Mouse (Mus musculus): Measurements from ENCODE around the gene Rcn3. TPM values are rescaled to one million over a fixed set of nuclear protein-coding genes. Genes with fewer than 3 reads are reported as not detected.

The Rcn3 gene
- total and polyA plus RNA-seq, 3 experiments: 16.0 to 43.0 TPM; not detected in 1

GRCm38 (mm10) chr7:45095367-45095766, 3.3 kb upstream of the Rcn3 start:
- no peaks in the 10 kb centered on the region; the same call in 1 of the 2 replicates for H3K79me2 ChIP-seq (ENCODE audit: control insufficient read depth, insufficient read depth, low read length, poor library complexity)
- TF ChIP-seq CHD2 (IDR thresholded peaks at IDR 0.05; ENCODE audit: low read length) (no peak), RAD21 (IDR thresholded peaks at IDR 0.05; ENCODE audit: low read depth, low read length) (no peak), MAFK (IDR thresholded peaks at IDR 0.05; ENCODE audit: borderline replicate concordance, low read depth, low read length) (no peak), HCFC1 (IDR thresholded peaks at IDR 0.05; ENCODE audit: low read depth, low read length) (no peak), USF2 (IDR thresholded peaks at IDR 0.05; ENCODE audit: borderline replicate concordance in 1 of 2, insufficient read depth in 1 of 2, low read depth in 1 of 2, low read length in 2 of 2) (no peak), UBTF (IDR thresholded peaks at IDR 0.05; ENCODE audit: borderline replicate concordance, insufficient read depth, low read depth, low read length) (no peak), TCF12 (IDR thresholded peaks at IDR 0.05; ENCODE audit: low read depth, low read length) (no peak)
- H3K36me3 ChIP-seq (ENCODE audit: control insufficient read depth in 1 of 2, insufficient read depth in 2 of 2, low read length in 2 of 2): peaks cover 0 to 6% of the 10 kb centered on the region in 2 experiments; a peak in 2 of 4 replicates
- no peak for DNase-seq (ENCODE audit: low read depth, low spot score)
- no peak overlapping the region for H3K9ac ChIP-seq (ENCODE audit: control insufficient read depth, low read depth, low read length, poor library complexity, severe bottlenecking)
- no peak overlapping the region for H3K4me3 ChIP-seq (ENCODE audit: control insufficient read depth in 1 of 2, insufficient read depth in 1 of 2, low read depth in 2 of 2, low read length in 2 of 2)
- H3K27ac ChIP-seq (ENCODE audit: control insufficient read depth, low read depth, low read length): no peak overlapping the region
- H3K4me1 ChIP-seq (ENCODE audit: control insufficient read depth in 1 of 2, insufficient read depth in 2 of 2, low read length in 2 of 2): peaks cover 5 to 21% of the 10 kb centered on the region in 2 experiments
- H3K9me3 ChIP-seq (replicated peaks; ENCODE audit: insufficient read depth, low read length): no peaks in the 10 kb centered on the region
- no peaks in the 10 kb centered on the region for H3K27me3 ChIP-seq (ENCODE audit: control insufficient read depth in 1 of 2, insufficient read depth in 2 of 2, low read length in 2 of 2)

DNA sequence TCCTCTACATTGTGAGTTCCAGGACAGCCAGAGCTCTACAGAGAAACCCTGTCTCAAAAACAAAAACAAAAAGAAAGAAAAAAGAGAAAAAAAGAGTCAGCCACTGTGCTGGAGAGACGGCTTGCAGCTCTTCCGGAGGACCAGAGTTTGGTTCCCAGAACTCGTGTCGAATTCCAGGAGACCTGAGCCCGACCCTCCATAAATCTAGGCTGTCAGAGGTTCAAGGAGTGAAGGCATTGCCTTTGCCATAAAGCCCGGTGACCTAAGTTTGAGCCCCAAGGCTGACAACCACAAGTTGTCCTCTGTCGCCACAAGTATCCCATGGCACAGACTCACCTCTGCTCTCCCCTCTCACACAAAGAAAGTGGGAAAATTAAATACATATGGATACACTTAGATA, 2.1 kb upstream of the Rcn3 start:
- Histone ChIP-seq H3K4me1 (ENCODE audit: control insufficient read depth in 1 of 2, insufficient read depth in 2 of 2, low read length in 2 of 2) (peaks cover 5 to 21% of the 10 kb centered on the region in 2 experiments), H3K27ac (ENCODE audit: control insufficient read depth, low read depth, low read length) (no peak overlapping the region)

DNA sequence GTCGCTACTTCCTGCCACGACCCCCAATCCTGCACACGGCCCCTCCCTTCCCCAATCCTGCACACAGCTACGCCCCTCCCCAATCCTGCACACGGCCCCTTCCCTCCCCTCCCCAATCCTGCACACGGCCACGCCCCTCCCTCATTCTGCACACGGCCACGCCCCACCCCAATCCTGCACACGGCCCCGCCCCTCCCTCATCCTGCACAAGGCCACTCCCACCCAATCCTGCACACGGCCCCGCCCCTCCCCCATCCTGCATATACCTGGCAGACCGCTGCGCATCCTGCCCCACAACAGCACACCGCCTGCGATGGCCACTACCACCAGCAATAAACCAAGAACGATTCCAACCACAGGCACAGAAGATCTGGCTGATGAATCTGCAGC, 1.5 kb upstream of the Rcn3 start:
- Histone ChIP-seq H3K27me3 (ENCODE audit: control insufficient read depth in 1 of 2, insufficient read depth in 2 of 2, low read length in 2 of 2) (no peaks in the 10 kb centered on the region), H3K27ac (ENCODE audit: control insufficient read depth, low read depth, low read length) (no peak overlapping the region), H3K9me3 (replicated peaks; ENCODE audit: insufficient read depth, low read length) (no peaks in the 10 kb centered on the region), H3K36me3 (ENCODE audit: control insufficient read depth in 1 of 2, insufficient read depth in 2 of 2, low read length in 2 of 2) (peaks cover 0 to 12% of the 10 kb centered on the region in 2 experiments; a peak in 2 of 4 replicates), H3K79me2 (ENCODE audit: control insufficient read depth, insufficient read depth, low read length, poor library complexity) (no peaks in the 10 kb centered on the region; the same call in 1 of the 2 replicates), H3K9ac (ENCODE audit: control insufficient read depth, low read depth, low read length, poor library complexity, severe bottlenecking) (no peak overlapping the region), H3K4me3 (ENCODE audit: control insufficient read depth in 1 of 2, insufficient read depth in 1 of 2, low read depth in 2 of 2, low read length in 2 of 2) (no peak overlapping the region), H3K4me1 (ENCODE audit: control insufficient read depth in 1 of 2, insufficient read depth in 2 of 2, low read length in 2 of 2) (peaks cover 5 to 20% of the 10 kb centered on the region in 2 experiments)
- TF ChIP-seq HCFC1 (IDR thresholded peaks at IDR 0.05; ENCODE audit: low read depth, low read length) (no peak), SIN3A (IDR thresholded peaks at IDR 0.05; ENCODE audit: low read length) (no peak)
- peak; percentile 36 for DNase-seq (ENCODE audit: low read depth, low spot score)

More for the DNA sequence above, 2.1 kb upstream of the Rcn3 start:
- H3K4me3 ChIP-seq (ENCODE audit: control insufficient read depth in 1 of 2, insufficient read depth in 1 of 2, low read depth in 2 of 2, low read length in 2 of 2): no peak overlapping the region
- H3K27me3 ChIP-seq (ENCODE audit: control insufficient read depth in 1 of 2, insufficient read depth in 2 of 2, low read length in 2 of 2): no peaks in the 10 kb centered on the region
- no peak for TF ChIP-seq ZKSCAN1 (IDR thresholded peaks at IDR 0.05; ENCODE audit: low read depth, low read length)
- DNase-seq (ENCODE audit: low read depth, low spot score): no peak
- no peaks in the 10 kb centered on the region; the same call in 1 of the 2 replicates for H3K79me2 ChIP-seq (ENCODE audit: control insufficient read depth, insufficient read depth, low read length, poor library complexity)
- no peaks in the 10 kb centered on the region for H3K9me3 ChIP-seq (replicated peaks; ENCODE audit: insufficient read depth, low read length)
- H3K9ac ChIP-seq (ENCODE audit: control insufficient read depth, low read depth, low read length, poor library complexity, severe bottlenecking): no peak overlapping the region
- H3K36me3 ChIP-seq (ENCODE audit: control insufficient read depth in 1 of 2, insufficient read depth in 2 of 2, low read length in 2 of 2): peaks cover 0 to 12% of the 10 kb centered on the region in 2 experiments; a peak in 2 of 4 replicates

All from MEL (cell line).